Mouse (Mus musculus) megakaryocyte, embryonic 14.5 days (primary cell): Measurements from ENCODE around the gene Qpct. TPM values are rescaled to one million over a fixed set of nuclear protein-coding genes. Genes with fewer than 3 reads are reported as not detected.

Experiments
- H3K27me3 ChIP-seq: replicated peaks from 2 replicates; pipeline ENCODE3; 2012; ENCODE audit warnings: inconsistent platforms
- H3K36me3 ChIP-seq: replicated peaks from 2 replicates; pipeline ENCODE3; 2012; ENCODE audit warnings: low read length, inconsistent platforms, mixed read lengths
- H3K4me1 ChIP-seq: 2 replicates; pipeline ENCODE4 v1.6.1; 2012; ENCODE audit warnings: inconsistent platforms
- H3K4me3 ChIP-seq: replicated peaks from 2 replicates; pipeline ENCODE3; 2012; ENCODE audit warnings: moderate library complexity, mild to moderate bottlenecking, inconsistent platforms
- H3K9me3 ChIP-seq: 2 replicates; pipeline ENCODE4 v1.6.1; 2012; ENCODE audit warnings: inconsistent platforms
- FLI1 ChIP-seq: IDR thresholded peaks from 2 replicates; pipeline ENCODE4 v1.6.1; 2012; ENCODE audit warnings: low read length, inconsistent platforms, mixed read lengths
- GATA1 ChIP-seq: IDR thresholded peaks from 3 replicates; pipeline ENCODE4 v1.6.1; 2012; ENCODE audit warnings: mixed read lengths, low read length, inconsistent platforms, borderline replicate concordance
- polyA plus RNA-seq: library from polyadenylated mRNA; stranded (reverse); fragments of >175 nt; gene quantifications from 2 replicates; pipeline ENCODE4 v1.2.3, GENCODE M21; 2012; ENCODE audit warnings: low replicate concordance; ENCODE audit not compliant: insufficient read depth

Gene Qpct
- polyA plus RNA-seq = not detected in 2 replicates

DNA sequence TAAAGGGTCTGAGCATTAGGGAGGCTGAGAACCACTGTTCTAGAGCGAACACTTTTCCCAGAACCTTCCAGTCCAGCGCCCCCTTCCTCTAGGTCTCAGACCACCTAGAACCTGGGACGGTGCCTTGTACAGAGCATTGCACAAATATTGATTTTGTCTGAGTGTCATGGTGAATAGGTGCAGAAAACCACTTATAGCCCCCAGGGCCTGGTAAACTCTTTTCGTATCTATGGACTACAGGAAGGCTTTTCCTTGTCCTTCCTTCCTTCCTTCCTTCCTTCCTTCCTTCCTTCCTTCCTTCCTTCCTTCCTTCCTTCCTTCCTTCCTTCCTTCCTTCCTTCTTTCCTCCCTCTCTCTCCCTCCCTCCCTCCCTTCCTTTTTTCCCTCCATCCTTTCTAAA lies at the start of gene Qpct:
Gene Qpct (plus strand): TSS at position 301 of the 400 bp plus-strand sequence.
- H3K4me1 ChIP-seq = peaks cover 9% of the 10 kb centered on the region
- H3K4me3 ChIP-seq = peak within 1 kb of the TSS; percentile 91
- no peaks in the 10 kb centered on the region for H3K9me3 ChIP-seq
- H3K27me3 ChIP-seq = peaks cover 32% of the 10 kb centered on the region
- H3K36me3 ChIP-seq = no peaks in the 10 kb centered on the region
- TF ChIP-seq FLI1 (no peak), GATA1 (no peak)

GRCm38 (mm10) chr17:79013625-79014024 lies 38.1 kb upstream of the Qpct start:
- no peak overlapping the region for H3K4me3 ChIP-seq
- peaks cover 21% of the 10 kb centered on the region for H3K36me3 ChIP-seq
- H3K4me1 ChIP-seq = peaks cover 8% of the 10 kb centered on the region; the same call in 1 of the 2 replicates
- TF ChIP-seq FLI1 (no peak), GATA1 (no peak)
- H3K9me3 ChIP-seq = 0 out of 2 replicates have a peak, but pooled peaks cover 2% of the 10 kb centered on the region
- H3K27me3 ChIP-seq = peaks cover 2% of the 10 kb centered on the region

- TF ChIP-seq GATA1 (no peak), FLI1 (no peak)
- 0 out of 2 replicates have a peak, but pooled peaks cover 2% of the 10 kb centered on the region for H3K9me3 ChIP-seq
- peaks cover 6% of the 10 kb centered on the region for H3K27me3 ChIP-seq
- no peak overlapping the region for H3K4me3 ChIP-seq
- H3K36me3 ChIP-seq = peaks cover 21% of the 10 kb centered on the region
- peaks cover 15% of the 10 kb centered on the region for H3K4me1 ChIP-seq
Measured at GRCm38 (mm10) chr17:79014911-79015685, 36.6 kb upstream of the Qpct start.

DNA sequence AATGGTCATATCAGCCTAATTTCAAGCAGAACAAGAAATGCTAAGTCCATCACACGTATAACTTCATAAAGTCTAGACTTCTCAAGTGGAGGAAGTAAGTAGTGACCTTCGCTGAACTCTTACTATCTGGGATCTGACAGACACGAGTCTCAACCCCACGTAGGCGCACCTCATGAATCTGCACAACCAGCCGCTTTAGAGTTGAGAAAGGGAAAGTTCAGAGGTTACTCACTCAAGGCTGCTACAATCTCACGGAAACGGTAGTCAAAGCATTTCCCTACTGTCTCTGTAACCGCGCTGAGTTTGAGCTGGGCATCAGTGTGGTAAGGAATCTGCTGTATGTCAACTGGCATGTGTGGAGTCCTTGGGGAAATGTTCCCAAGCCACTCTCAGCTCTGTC lies 35.9 kb upstream of the Qpct start:
- H3K27me3 ChIP-seq = peaks cover 10% of the 10 kb centered on the region
- H3K4me3 ChIP-seq = no peak overlapping the region
- no peak for TF ChIP-seq GATA1
- TF ChIP-seq FLI1 = no peak
- H3K4me1 ChIP-seq = peaks cover 16% of the 10 kb centered on the region
- H3K9me3 ChIP-seq = 0 out of 2 replicates have a peak, but pooled peaks cover 2% of the 10 kb centered on the region
- H3K36me3 ChIP-seq = peaks cover 20% of the 10 kb centered on the region

- Histone ChIP-seq H3K4me3 (no peak overlapping the region), H3K4me1 (peaks cover 25% of the 10 kb centered on the region), H3K27me3 (peaks cover 20% of the 10 kb centered on the region), H3K9me3 (no peaks in the 10 kb centered on the region), H3K36me3 (no peaks in the 10 kb centered on the region)
- TF ChIP-seq FLI1 (no peak), GATA1 (no peak)
Measured at GRCm38 (mm10) chr17:79018422-79018821, 33.3 kb upstream of the Qpct start.

GRCm38 (mm10) chr17:79019726-79020207 lies 31.9 kb upstream of the Qpct start:
- no peak for TF ChIP-seq FLI1
- no peak for TF ChIP-seq GATA1
- Histone ChIP-seq H3K4me3 (peak overlapping the region; percentile 93), H3K4me1 (peaks cover 29% of the 10 kb centered on the region), H3K9me3 (no peaks in the 10 kb centered on the region), H3K36me3 (no peaks in the 10 kb centered on the region), H3K27me3 (peaks cover 20% of the 10 kb centered on the region)

- Histone ChIP-seq H3K4me3 (peak within 1 kb of the TSS; percentile 93), H3K4me1 (peaks cover 26% of the 10 kb centered on the region), H3K36me3 (no peaks in the 10 kb centered on the region), H3K9me3 (no peaks in the 10 kb centered on the region), H3K27me3 (peaks cover 20% of the 10 kb centered on the region)
- no peak for TF ChIP-seq FLI1
- no peak for TF ChIP-seq GATA1
Measured at GRCm38 (mm10) chr17:79020208-79020983, 31.3 kb upstream of the Qpct start, which contains the start of gene Prkd3. Prkd3 (minus strand) TSS chr17:79020816.

GRCm38 (mm10) chr17:79020984-79021335 lies 30.7 kb upstream of the Qpct start:
- Histone ChIP-seq H3K4me1 (peaks cover 22% of the 10 kb centered on the region), H3K27me3 (peaks cover 20% of the 10 kb centered on the region), H3K36me3 (no peaks in the 10 kb centered on the region), H3K9me3 (no peaks in the 10 kb centered on the region), H3K4me3 (peak overlapping the region; percentile 93)
- no peak for TF ChIP-seq FLI1

DNA sequence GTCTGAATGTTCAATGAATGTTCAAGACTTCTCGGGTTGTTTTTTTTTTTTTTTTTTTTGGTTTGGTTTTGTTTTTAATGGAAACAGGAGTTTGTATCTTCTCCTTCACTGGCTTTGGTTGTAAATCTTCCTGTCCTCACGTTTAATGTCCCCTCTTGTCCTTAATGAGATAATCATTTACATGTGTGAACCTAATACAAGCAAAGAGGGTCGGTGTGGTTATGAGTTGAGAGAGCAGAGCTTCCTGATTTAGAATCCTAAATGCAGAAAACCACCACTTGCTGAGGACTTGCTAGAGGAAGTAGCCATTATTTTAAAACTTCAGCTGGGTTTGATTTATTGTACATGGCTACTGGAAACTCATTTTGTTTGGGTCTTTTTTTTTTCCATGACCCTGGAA lies 29.0 kb upstream of the Qpct start:
- Histone ChIP-seq H3K36me3 (no peaks in the 10 kb centered on the region), H3K4me3 (peak overlapping the region; percentile 50), H3K27me3 (peaks cover 20% of the 10 kb centered on the region), H3K4me1 (peaks cover 21% of the 10 kb centered on the region), H3K9me3 (no peaks in the 10 kb centered on the region)
- no peak for TF ChIP-seq FLI1
- TF ChIP-seq GATA1 = no peak

GRCm38 (mm10) chr17:79024544-79024943 lies 27.2 kb upstream of the Qpct start:
- Histone ChIP-seq H3K4me3 (no peak overlapping the region), H3K4me1 (peaks cover 19% of the 10 kb centered on the region), H3K9me3 (no peaks in the 10 kb centered on the region), H3K36me3 (no peaks in the 10 kb centered on the region), H3K27me3 (peaks cover 18% of the 10 kb centered on the region)
- no peak for TF ChIP-seq FLI1
- no peak for TF ChIP-seq GATA1
